Mouse (Mus musculus) G1E (cell line): ENCODE results near the gene Gtf2e1.

Source experiments
- CTCF ChIP-seq: IDR thresholded peaks from 2 replicates; pipeline ENCODE4 v1.5.1; 2012; ENCODE audit warnings: low read depth, low read length, inconsistent platforms, mixed read lengths
- GATA1 ChIP-seq: IDR thresholded peaks from 2 replicates; pipeline ENCODE4 v1.6.1; 2012; ENCODE audit warnings: borderline replicate concordance, low read length, inconsistent platforms, mixed read lengths
- GATA2 ChIP-seq: IDR thresholded peaks from 2 replicates; pipeline ENCODE4 v1.6.1; 2012; ENCODE audit warnings: low read depth, low read length, inconsistent platforms, borderline replicate concordance
- POLR2AphosphoS5 ChIP-seq: IDR thresholded peaks from 2 replicates; pipeline ENCODE4 v1.6.1; 2012; ENCODE audit warnings: low read depth, low read length, inconsistent platforms; ENCODE audit not compliant: insufficient replicate concordance
- TAL1 ChIP-seq: conservative IDR thresholded peaks from 2 replicates; pipeline ENCODE4 v1.6.1; 2012; ENCODE audit warnings: low read depth, low read length, inconsistent platforms, mixed read lengths

GRCm38 (mm10) chr16:37462886-37463285 is 76.7 kb downstream of the Gtf2e1 start:
- TF ChIP-seq CTCF = no peak
- TF ChIP-seq TAL1 = no peak
- TF ChIP-seq GATA1 = no peak
- no peak for TF ChIP-seq POLR2AphosphoS5
- no peak for TF ChIP-seq GATA2
